Mouse (Mus musculus): ENCODE measurements around the gene Arid1b.

GRCm38 (mm10) chr17:5125084-5125855 lies 131.1 kb downstream of the Arid1b start:
- no peak for TF ChIP-seq CTCF (conservative IDR thresholded peaks at IDR 0.05; ENCODE audit: low read length)
- TF ChIP-seq POU5F1 (IDR thresholded peaks at IDR 0.05; ENCODE audit: borderline replicate concordance, low read length): no peak
- no peak for TF ChIP-seq NANOG (IDR thresholded peaks at IDR 0.05; ENCODE audit: borderline replicate concordance, low read length)

All from E14TG2a.4 (cell line).